Mouse (Mus musculus) NIH3T3 (cell line): ENCODE results near the gene Msh2.
A peak's percentile ranks its signal among the peaks of the same experiment; 100 is the strongest.

Experiments used
- DNase-seq: peaks from one replicate; pipeline ENCODE4 v3.0.0-alpha.2; 2012; ENCODE audit warnings: low read depth

Gene Msh2

GRCm38 (mm10) chr17:87700101-87700500 is 28.0 kb downstream of the Msh2 start:
- DNase-seq: no peak

DNA sequence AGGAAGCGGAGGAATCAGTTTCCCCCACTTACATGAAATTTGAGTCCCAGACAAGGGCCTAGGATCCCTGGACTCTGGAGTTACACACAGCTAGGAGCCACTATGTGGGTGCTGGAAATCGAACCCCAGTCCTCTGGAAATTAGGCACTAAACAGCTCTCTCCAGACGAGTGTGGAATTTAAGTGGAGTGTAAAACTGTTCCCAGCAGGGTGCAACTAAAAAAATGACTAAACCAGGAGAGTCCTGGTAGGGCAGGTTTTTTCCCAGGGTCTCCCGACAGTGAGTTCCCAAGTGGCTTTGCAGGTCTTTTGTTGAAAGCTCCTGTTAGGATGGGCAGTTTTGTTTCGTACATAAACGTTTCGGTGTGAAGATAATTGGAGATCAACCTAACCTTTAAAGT is 52.6 kb downstream of the Msh2 start:
- no peak for DNase-seq

GRCm38 (mm10) chr17:87726489-87727356 is 54.6 kb downstream of the Msh2 start:
- DNase-seq: no peak

GRCm38 (mm10) chr17:87731962-87732361 is 59.8 kb downstream of the Msh2 start:
- no peak for DNase-seq

- DNase-seq: no peak
These were observed 62.3 kb downstream of the Msh2 start for GRCm38 (mm10) chr17:87734471-87734870.

DNA sequence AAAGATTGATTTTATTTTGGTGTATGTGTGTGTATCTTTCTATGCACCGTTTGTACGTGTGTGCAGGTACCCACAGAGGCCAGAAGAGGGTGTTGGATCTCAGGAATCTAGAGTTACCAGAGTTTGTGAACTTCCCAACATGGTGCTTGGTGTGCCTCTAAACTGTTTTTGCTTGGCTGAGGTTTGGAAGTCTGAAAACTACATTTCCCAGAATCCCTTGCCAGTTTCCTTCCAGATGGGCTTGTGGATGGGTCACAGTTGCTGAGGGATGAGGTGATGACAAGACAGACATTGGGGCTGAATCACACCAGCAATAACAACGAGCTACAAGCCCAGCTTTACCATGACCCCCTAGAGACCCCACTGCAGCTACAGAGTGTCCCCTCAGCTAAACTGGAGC is 65.0 kb downstream of the Msh2 start:
- DNase-seq: no peak

DNA sequence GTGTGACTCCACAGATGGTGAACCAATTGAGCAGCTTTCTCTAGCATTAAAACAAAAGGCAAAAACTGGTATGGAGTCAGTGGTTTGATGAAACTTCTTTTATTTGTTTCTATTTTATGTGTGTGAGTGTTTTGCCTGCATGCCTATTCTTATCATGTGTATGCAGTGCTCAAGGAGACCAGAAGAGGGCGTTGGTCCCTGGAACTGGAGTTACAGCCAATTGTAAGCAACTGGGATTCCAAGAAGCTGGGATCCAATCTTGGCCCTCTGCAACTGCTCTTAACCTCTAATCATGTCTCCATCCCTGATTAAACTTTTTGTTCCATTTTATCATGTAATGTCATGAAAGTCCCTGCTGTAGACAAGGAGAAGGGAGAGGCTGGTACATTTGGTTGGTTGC is 67.7 kb downstream of the Msh2 start:
- peak; percentile 11 for DNase-seq

- no peak for DNase-seq
These were observed 73.1 kb downstream of the Msh2 start for GRCm38 (mm10) chr17:87744985-87745925.

DNA sequence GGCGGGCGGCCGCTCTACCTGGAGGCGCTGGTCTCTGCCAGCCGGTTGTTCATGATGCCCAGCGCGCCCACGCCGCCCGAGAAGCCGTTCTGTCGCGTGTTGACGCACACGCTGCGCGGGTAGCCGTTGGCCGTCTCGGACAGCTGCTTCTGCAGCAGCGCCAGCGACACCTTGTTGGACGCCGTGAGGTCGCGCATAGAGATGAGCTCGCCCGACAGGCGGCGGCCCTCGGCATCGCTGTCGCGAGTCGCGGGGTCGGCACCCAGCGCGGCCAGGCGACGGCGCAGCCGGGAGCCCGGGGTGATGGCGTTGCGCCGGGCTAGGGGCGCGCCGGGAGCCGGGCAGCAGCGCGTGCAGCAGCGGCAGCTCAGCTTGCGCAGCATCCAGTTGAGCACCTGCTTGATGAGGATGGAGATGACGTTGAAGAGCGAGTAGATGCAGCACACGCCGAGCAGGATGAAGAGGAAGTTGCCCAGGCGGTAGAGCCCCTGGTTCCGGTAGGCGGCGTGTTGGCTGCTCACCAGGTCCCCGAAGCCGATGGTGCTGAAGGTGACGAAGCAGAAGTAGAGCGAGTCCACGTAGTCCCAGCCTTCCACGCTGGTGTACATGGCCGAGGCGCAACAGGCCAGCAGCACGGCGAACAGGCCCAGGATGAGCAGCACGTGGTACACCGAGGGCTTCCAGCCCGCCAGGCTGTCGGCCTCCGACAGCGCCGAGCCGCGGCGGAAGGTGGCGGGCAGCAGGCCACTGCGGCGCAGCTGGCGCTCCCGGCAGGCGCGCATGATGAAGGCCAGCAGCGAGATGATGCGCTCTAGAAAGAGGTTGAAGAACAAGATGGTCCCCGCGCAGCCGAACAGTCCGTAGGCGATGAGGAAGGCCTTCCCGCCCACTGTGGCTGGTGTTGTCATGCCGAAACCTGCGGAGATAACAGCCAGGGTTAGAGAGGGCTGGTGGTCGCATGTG is 74.1 kb downstream of the Msh2 start:
- no peak for DNase-seq

DNA sequence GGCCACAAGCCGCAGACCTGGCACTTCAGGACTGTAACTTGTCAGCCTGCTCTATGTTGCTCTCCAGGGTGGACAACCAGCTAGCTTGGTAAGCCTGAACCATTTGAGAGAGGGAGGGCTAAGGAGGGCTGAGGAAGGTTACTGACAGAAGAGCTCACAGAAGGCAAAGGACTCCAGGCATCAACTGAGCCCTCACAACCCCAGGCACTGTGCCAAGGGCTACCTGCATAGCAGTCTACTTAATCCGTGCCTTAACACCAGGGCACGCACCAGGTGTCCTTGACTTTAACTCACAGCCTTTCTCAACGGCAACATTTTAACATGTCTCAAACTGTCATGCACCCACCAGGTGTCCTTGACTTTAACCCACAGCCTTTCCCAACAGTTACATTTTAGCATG is 88.2 kb downstream of the Msh2 start:
- no peak for DNase-seq

- DNase-seq: peak; percentile 86
These were observed 91.0 kb downstream of the Msh2 start for GRCm38 (mm10) chr17:87763146-87763545.

DNA sequence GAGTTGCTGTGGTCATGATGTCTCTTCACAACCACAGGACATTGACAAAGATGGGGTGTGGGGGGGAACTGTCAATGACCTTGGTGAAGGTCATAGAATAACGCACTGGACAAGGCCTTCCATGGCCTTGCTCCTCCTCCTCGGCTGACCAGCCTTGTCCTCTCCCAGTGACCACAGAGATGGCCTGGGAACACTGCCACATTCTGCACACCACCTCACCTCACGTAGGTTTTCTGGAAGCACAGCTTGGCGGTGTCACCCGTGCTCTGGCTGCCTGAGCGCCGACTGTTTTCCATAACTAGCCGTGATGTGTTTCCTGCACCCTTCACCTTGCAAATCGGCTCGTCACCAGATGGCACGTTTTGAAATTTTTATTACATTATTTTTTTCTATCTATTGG is 92.9 kb downstream of the Msh2 start:
- no peak for DNase-seq

GRCm38 (mm10) chr17:87766888-87767287 is 94.8 kb downstream of the Msh2 start:
- DNase-seq: peak; percentile 31

- peak; percentile 59 for DNase-seq
These were observed 98.6 kb downstream of the Msh2 start for GRCm38 (mm10) chr17:87770766-87771165.

DNA sequence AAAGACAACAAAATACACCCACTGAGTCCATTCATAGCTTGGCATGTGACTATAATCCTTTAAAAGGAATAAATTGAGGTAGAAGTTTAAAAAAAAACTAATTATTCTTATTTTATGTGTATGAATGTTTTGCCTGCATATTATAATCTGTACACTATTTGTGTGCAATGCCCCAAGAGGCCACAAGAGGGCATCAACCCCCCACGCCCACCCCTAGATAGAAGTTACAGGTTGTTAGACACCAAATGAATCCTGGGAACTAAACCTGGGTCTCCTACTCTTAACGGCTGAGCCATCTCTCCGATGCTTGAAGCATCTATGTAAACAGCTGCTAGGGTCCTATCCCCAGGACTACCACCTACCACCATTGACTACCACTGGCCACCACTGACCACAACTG is 101.0 kb downstream of the Msh2 start:
- DNase-seq: peak; percentile 31
